Mouse (Mus musculus): Measurements from ENCODE around the gene Lgals1. TPM values are rescaled to one million over a fixed set of nuclear protein-coding genes. Genes with fewer than 3 reads are reported as not detected.
A peak's percentile ranks its signal among the peaks of the same experiment; 100 is the strongest.

Gene Lgals1
- polyA plus RNA-seq, 1 experiment from 2014 or later, result 2,877 TPM

GRCm38 (mm10) chr15:78927021-78927787 is 679 bp downstream of the Lgals1 start:
- ATAC-seq (ENCODE audit: low read depth), result no peak
- no peaks in the 10 kb centered on the region for H3K27me3 ChIP-seq (replicated peaks; ENCODE audit: control insufficient read depth, insufficient read depth, low read length)
- peaks cover 29% of the 10 kb centered on the region for H3K4me1 ChIP-seq (ENCODE audit: control insufficient read depth, insufficient read depth, low read length)
- H3K9me3 ChIP-seq (ENCODE audit: control insufficient read depth, low read length), result no peaks in the 10 kb centered on the region
- H3K36me3 ChIP-seq (ENCODE audit: control insufficient read depth, insufficient read depth, low read length), result peaks cover 23% of the 10 kb centered on the region
- H3K4me3 ChIP-seq (ENCODE audit: low read depth, low read length), result peak overlapping the region; percentile 45
- peak overlapping the region; percentile 66 for H3K9ac ChIP-seq (ENCODE audit: low read depth, low read length)
- 19% methylated on average over 15 of the region's 15 CpGs for WGBS
- H3K27ac ChIP-seq (replicated peaks; ENCODE audit: low read depth, low read length), result peak overlapping the region; percentile 91
- no peak for DNase-seq (ENCODE audit: low spot score)
- H3K4me2 ChIP-seq (ENCODE audit: low read depth, low read length), result peak overlapping the region; percentile 94

DNA sequence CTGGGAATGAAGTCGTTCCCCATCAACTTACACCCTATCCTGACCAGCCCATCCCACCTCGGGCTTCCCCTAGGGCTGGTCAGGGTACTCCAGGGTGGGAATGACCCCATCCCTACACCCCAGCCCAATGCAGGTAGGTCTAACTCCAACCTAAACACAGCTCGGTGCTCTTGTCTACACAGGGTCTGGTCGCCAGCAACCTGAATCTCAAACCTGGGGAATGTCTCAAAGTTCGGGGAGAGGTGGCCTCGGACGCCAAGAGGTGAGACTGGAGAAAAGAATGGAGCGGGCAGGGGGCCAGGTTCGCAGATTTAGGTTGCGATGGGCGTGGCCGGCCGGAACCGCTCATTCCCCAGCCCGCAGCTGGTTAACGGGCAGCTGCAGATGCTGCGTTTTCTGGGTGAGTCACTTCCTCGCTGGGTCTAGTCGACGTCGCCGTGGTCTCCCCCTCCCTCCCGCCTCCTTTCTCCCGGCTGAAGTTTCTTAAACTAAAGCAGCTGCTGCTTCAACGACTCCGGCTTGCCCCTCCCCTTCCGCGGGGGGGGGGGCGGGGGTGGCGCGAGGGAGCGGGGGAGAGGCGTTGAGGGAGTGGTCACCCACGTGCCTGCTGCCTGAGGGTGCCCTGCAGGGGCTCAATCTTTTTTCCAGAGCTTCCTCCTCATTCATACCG is 1.4 kb downstream of the Lgals1 start:
- Histone ChIP-seq H3K27ac (replicated peaks; ENCODE audit: low read depth, low read length) (peak overlapping the region; percentile 91), H3K4me2 (ENCODE audit: low read depth, low read length) (peak overlapping the region; percentile 94), H3K9me3 (ENCODE audit: control insufficient read depth, low read length) (no peaks in the 10 kb centered on the region), H3K4me1 (ENCODE audit: control insufficient read depth, insufficient read depth, low read length) (peaks cover 28% of the 10 kb centered on the region), H3K9ac (ENCODE audit: low read depth, low read length) (peak overlapping the region; percentile 66), H3K27me3 (replicated peaks; ENCODE audit: control insufficient read depth, insufficient read depth, low read length) (no peaks in the 10 kb centered on the region), H3K36me3 (ENCODE audit: control insufficient read depth, insufficient read depth, low read length) (peaks cover 23% of the 10 kb centered on the region), H3K4me3 (ENCODE audit: low read depth, low read length) (peak overlapping the region; percentile 45)
- WGBS, result under 1% methylated on average over 21 of the region's 35 CpGs
- DNase-seq (ENCODE audit: low spot score) (peak; percentile 96), ATAC-seq (ENCODE audit: low read depth) (peak; percentile 69)

GRCm38 (mm10) chr15:78928539-78928938 is 2.0 kb downstream of the Lgals1 start:
- peak overlapping the region; percentile 94 for H3K4me2 ChIP-seq (ENCODE audit: low read depth, low read length)
- H3K9ac ChIP-seq (ENCODE audit: low read depth, low read length), result peak overlapping the region; percentile 66
- no peaks in the 10 kb centered on the region for H3K9me3 ChIP-seq (ENCODE audit: control insufficient read depth, low read length)
- DNase-seq (ENCODE audit: low spot score), result no peak
- peak overlapping the region; percentile 45 for H3K4me3 ChIP-seq (ENCODE audit: low read depth, low read length)
- 46% methylated on average over 8 of the region's 8 CpGs for WGBS
- peak overlapping the region; percentile 91 for H3K27ac ChIP-seq (replicated peaks; ENCODE audit: low read depth, low read length)
- H3K27me3 ChIP-seq (replicated peaks; ENCODE audit: control insufficient read depth, insufficient read depth, low read length), result no peaks in the 10 kb centered on the region
- H3K36me3 ChIP-seq (ENCODE audit: control insufficient read depth, insufficient read depth, low read length), result peaks cover 23% of the 10 kb centered on the region
- peaks cover 21% of the 10 kb centered on the region for H3K4me1 ChIP-seq (ENCODE audit: control insufficient read depth, insufficient read depth, low read length)
- no peak for ATAC-seq (ENCODE audit: low read depth)

GRCm38 (mm10) chr15:78930192-78930706 is 3.7 kb downstream of the Lgals1 start:
- no peak overlapping the region for H3K27ac ChIP-seq (replicated peaks; ENCODE audit: low read depth, low read length)
- WGBS, result 78% methylated on average over 6 of the region's 6 CpGs
- no peak for ATAC-seq (ENCODE audit: low read depth)

DNA sequence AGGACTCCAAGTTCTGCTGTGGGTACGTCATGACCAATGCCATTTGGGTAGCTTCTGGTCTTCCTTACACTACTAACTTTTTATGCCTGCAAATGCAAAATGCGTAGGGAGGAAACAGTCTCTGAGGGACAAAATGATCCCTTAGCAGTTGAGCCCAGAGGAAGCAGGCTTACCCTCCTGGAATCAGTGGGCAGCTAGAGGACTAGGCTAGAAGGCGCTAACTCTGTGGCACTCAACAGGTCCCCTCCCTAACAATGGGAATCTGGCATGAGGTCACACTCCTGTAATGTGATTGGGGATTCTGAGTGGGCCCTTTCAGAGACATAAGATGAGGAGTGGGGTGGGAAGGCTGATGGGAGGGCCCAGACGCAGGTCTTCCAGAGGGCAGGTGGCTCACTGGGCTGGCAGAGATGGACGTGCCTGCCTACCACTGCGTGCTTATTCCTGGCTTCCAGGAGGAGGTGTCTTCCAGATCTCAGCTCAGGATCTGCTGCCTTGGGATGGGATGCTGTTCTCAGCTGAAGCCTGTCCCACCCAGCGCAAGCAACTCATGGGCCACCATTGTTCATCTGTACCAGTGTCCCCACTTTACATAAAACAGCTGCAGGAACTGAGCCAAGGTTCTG is 4.4 kb downstream of the Lgals1 start:
- Histone ChIP-seq H3K4me2 (ENCODE audit: low read depth, low read length) (no peak overlapping the region), H3K9me3 (ENCODE audit: control insufficient read depth, low read length) (no peaks in the 10 kb centered on the region), H3K27ac (replicated peaks; ENCODE audit: low read depth, low read length) (no peak overlapping the region; the same call in 1 of the 2 replicates), H3K4me3 (ENCODE audit: low read depth, low read length) (no peak overlapping the region), H3K4me1 (ENCODE audit: control insufficient read depth, insufficient read depth, low read length) (peaks cover 8% of the 10 kb centered on the region), H3K9ac (ENCODE audit: low read depth, low read length) (no peak overlapping the region), H3K36me3 (ENCODE audit: control insufficient read depth, insufficient read depth, low read length) (peaks cover 23% of the 10 kb centered on the region), H3K27me3 (replicated peaks; ENCODE audit: control insufficient read depth, insufficient read depth, low read length) (no peaks in the 10 kb centered on the region)
- peak; percentile 39 for DNase-seq (ENCODE audit: low spot score)
- 81% methylated on average over 7 of the region's 7 CpGs for WGBS
- no peak for ATAC-seq (ENCODE audit: low read depth)

More at GRCm38 (mm10) chr15:78930192-78930706, 3.7 kb downstream of the Lgals1 start:
- H3K9me3 ChIP-seq (ENCODE audit: control insufficient read depth, low read length), result no peaks in the 10 kb centered on the region
- no peak overlapping the region for H3K4me2 ChIP-seq (ENCODE audit: low read depth, low read length)
- DNase-seq (ENCODE audit: low spot score), result no peak
- H3K4me3 ChIP-seq (ENCODE audit: low read depth, low read length), result no peak overlapping the region
- H3K36me3 ChIP-seq (ENCODE audit: control insufficient read depth, insufficient read depth, low read length), result peaks cover 23% of the 10 kb centered on the region
- no peaks in the 10 kb centered on the region for H3K27me3 ChIP-seq (replicated peaks; ENCODE audit: control insufficient read depth, insufficient read depth, low read length)
- H3K9ac ChIP-seq (ENCODE audit: low read depth, low read length), result no peak overlapping the region
- H3K4me1 ChIP-seq (ENCODE audit: control insufficient read depth, insufficient read depth, low read length), result peaks cover 11% of the 10 kb centered on the region

- Histone ChIP-seq H3K27ac (replicated peaks; ENCODE audit: low read depth, low read length) (no peak overlapping the region; the same call in 1 of the 2 replicates), H3K9me3 (ENCODE audit: control insufficient read depth, low read length) (no peaks in the 10 kb centered on the region), H3K9ac (ENCODE audit: low read depth, low read length) (no peak overlapping the region), H3K36me3 (ENCODE audit: control insufficient read depth, insufficient read depth, low read length) (peaks cover 24% of the 10 kb centered on the region), H3K4me3 (ENCODE audit: low read depth, low read length) (no peak overlapping the region), H3K4me2 (ENCODE audit: low read depth, low read length) (no peak overlapping the region), H3K4me1 (ENCODE audit: control insufficient read depth, insufficient read depth, low read length) (peaks cover 5% of the 10 kb centered on the region; the same call in 1 of the 2 replicates), H3K27me3 (replicated peaks; ENCODE audit: control insufficient read depth, insufficient read depth, low read length) (no peaks in the 10 kb centered on the region)
- peak; percentile 28 for DNase-seq (ENCODE audit: low spot score)
- ATAC-seq (ENCODE audit: low read depth), result no peak
- 28% methylated on average over 3 of the region's 3 CpGs for WGBS
These were observed 5.1 kb downstream of the Lgals1 start for GRCm38 (mm10) chr15:78931577-78931976.

DNA sequence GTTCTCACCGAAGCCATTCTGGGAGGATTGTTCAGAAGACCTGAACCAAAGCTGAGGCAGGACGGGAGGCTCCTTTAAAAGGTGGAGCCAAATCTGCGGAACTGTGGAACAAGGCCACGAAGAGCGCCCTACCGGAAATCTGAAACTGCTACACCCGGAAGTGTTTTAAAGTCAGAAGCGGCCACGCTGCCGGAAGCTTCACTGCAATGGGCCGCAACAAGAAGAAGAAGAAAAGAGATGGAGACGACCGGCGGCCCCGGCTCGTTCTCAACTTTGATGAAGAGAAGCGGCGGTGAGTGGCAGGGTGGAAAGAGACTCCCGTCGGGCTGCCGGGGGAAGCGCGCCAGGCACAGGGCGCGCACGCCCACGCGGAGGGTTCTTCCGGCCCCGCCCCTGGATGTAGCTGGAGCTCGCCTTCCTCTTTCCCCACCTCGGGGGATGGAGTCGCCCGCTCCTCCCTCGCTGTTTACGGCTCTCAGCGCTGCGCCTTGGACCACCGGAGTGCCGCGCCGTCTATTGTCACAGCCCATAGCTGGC is 8.3 kb downstream of the Lgals1 start, which contains the start of gene Nol12:
Gene Nol12, plus strand, starts transcription at position 150 of the 537 bp plus-strand sequence.
- H3K36me3 ChIP-seq (ENCODE audit: control insufficient read depth, insufficient read depth, low read length), result peaks cover 44% of the 10 kb centered on the region
- H3K9ac ChIP-seq (ENCODE audit: low read depth, low read length), result peak within 1 kb of the TSS; percentile 62
- H3K9me3 ChIP-seq (ENCODE audit: control insufficient read depth, low read length), result no peaks in the 10 kb centered on the region
- ATAC-seq (ENCODE audit: low read depth) (peak; percentile 90), DNase-seq (ENCODE audit: low spot score) (peak; percentile 96)
- H3K27ac ChIP-seq (replicated peaks; ENCODE audit: low read depth, low read length), result peak within 1 kb of the TSS; percentile 84
- under 1% methylated on average over 24 of the region's 42 CpGs for WGBS
- H3K27me3 ChIP-seq (replicated peaks; ENCODE audit: control insufficient read depth, insufficient read depth, low read length), result no peaks in the 10 kb centered on the region
- H3K4me2 ChIP-seq (ENCODE audit: low read depth, low read length), result peak within 1 kb of the TSS; percentile 62
- peak within 1 kb of the TSS; percentile 51 for H3K4me3 ChIP-seq (ENCODE audit: low read depth, low read length)
- H3K4me1 ChIP-seq (ENCODE audit: control insufficient read depth, insufficient read depth, low read length), result peaks cover 5% of the 10 kb centered on the region; the same call in 1 of the 2 replicates

DNA sequence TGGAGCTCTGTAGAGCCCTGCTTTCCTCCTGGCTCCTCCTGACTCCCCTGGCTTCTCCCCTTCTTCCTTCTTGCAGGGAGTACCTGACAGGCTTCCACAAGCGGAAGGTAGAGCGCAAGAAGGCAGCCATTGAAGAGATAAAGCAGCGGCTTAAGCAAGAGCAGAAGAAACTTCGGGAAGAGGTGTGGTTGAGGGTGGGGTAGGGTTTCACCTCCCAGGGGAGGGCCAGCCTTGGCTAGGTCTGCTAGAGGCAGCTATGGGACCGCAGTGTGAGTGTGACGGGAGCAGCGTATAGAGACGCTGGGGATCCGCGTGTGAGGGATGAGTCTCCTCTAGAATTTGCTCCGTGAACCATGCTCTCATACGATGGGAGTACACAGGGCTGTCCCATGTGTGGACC is 9.9 kb downstream of the Lgals1 start:
- no peak for ATAC-seq (ENCODE audit: low read depth)
- Histone ChIP-seq H3K9ac (ENCODE audit: low read depth, low read length) (no peak overlapping the region), H3K4me1 (ENCODE audit: control insufficient read depth, insufficient read depth, low read length) (peaks cover 5% of the 10 kb centered on the region; the same call in 1 of the 2 replicates), H3K36me3 (ENCODE audit: control insufficient read depth, insufficient read depth, low read length) (peaks cover 47% of the 10 kb centered on the region), H3K4me3 (ENCODE audit: low read depth, low read length) (no peak overlapping the region), H3K4me2 (ENCODE audit: low read depth, low read length) (0 out of 2 replicates have a peak overlapping the region, but pooled peaks have one; percentile 8), H3K27ac (replicated peaks; ENCODE audit: low read depth, low read length) (no peak overlapping the region), H3K27me3 (replicated peaks; ENCODE audit: control insufficient read depth, insufficient read depth, low read length) (no peaks in the 10 kb centered on the region), H3K9me3 (ENCODE audit: control insufficient read depth, low read length) (no peaks in the 10 kb centered on the region)
- WGBS, result 89% methylated on average over 12 of the region's 12 CpGs
- no peak for DNase-seq (ENCODE audit: low spot score)
